Mouse (Mus musculus) heart, postnatal 10 days (tissue): ENCODE data around the gene 1700123O20Rik. TPM values are rescaled to one million over a fixed set of nuclear protein-coding genes. Genes with fewer than 3 reads are reported as not detected.

ENCODE experiments used
- DNase-seq, 2 experiments: peaks; one replicate each; pipeline ENCODE4 v3.0.0; 2021
- intact Hi-C: fragments of 180-260 bp; cut with DNase I; formaldehyde crosslinking; loops from one replicate; pipeline ENCODE4 v1.15.1; 2025
- total RNA-seq, 2 experiments: library from RNA; stranded (reverse); gene quantifications; 2 replicates each; pipeline ENCODE4 v1.2.3; 2021

The 1700123O20Rik gene
- total RNA-seq, 2 experiments from 2014 or later, result 19.8 to 21.9 TPM

DNA sequence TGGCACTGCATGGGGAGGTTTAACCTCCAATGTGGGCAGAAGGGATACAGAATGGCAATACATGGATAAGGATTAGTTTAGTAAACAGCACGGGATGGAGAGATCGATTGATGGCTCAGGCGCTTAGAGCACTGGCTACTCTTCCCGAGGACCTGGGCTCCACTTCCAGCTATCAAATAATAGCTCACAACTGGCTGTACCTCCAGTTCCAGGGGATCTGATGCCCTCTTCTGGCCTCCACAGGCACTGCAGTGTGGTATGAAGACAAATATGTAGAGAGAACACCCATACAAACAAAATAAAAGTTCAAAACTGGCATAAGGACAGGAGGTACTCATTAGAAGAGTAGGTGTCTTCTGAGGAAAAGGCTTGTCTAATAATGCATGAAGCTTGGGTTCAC is 16.6 kb upstream of the 1700123O20Rik start:
- peak; percentile 47 to 73 for DNase-seq
- intact Hi-C loops, result no loop called here

DNA sequence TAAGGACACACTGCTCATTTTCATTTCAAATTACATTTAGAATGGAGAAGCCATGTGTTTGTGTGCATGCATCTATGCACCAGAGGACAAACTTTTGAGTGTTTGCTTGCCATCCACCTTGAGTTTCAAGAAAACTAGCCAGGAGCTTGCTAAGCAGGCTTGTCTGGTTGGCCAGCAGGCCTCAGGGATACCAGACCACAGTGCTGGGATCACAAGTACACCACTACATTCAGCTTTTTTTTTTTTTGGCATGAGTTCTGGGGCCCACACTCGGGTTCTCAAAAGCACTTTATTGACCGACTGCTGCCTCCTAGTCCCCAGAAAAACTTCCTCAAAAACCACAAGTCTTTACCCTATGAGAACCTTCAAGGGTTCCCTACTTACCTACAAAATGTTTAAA is 11.7 kb upstream of the 1700123O20Rik start:
- DNase-seq, result no peak
- intact Hi-C loops, result no loop called here

GRCm38 (mm10) chr14:54676290-54676689 is 9.7 kb upstream of the 1700123O20Rik start:
- intact Hi-C loops, result no loop called here
- DNase-seq, result no peak

- intact Hi-C loops, result no loop called here
- DNase-seq, result no peak
Measured at GRCm38 (mm10) chr14:54678657-54679304, 7.2 kb upstream of the 1700123O20Rik start.

- intact Hi-C loops, result no loop called here
- DNase-seq, result no peak
Measured at GRCm38 (mm10) chr14:54682396-54682795, 3.6 kb upstream of the 1700123O20Rik start.

DNA sequence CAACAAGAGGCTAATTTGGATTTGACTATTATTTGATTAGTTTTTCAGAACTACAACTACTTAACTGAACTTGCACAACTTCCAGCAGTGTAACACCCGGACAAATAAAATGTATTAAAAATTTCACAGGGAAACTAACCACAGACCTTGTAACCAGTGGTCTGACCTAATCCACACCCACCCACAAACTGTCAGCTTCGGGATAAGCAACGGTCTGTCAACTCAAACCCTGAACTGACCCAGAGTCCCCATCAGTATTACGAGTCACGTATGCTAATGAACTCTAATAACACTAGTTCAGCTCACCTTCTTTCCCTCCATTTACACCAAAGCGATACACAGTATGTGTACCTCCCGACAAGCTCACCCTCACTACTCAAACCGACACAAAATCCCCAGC is 545 bp upstream of the 1700123O20Rik start:
- intact Hi-C loops, result loop anchor here (5.0 kb wide), 1 partner anchor 33 kb away; no protein-coding TSS in a partner anchor
- no peak for DNase-seq

GRCm38 (mm10) chr14:54686522-54687143 is 617 bp downstream of the 1700123O20Rik start, which contains the start of gene Acin1:
Acin1 (minus strand) TSS chr14:54686931.
- intact Hi-C loops, result loop anchor here (5.0 kb wide), 1 partner anchor 34 kb away; no protein-coding TSS in a partner anchor
- peak; percentile 100 for DNase-seq

- intact Hi-C loops, result loop anchor here (5.0 kb wide), 1 partner anchor 35 kb away; no protein-coding TSS in a partner anchor
- DNase-seq, result no peak
Measured at GRCm38 (mm10) chr14:54687251-54687650, 1.2 kb downstream of the 1700123O20Rik start.

- no peak for DNase-seq
- intact Hi-C loops, result no loop called here
Measured at GRCm38 (mm10) chr14:54695042-54695441, 9.0 kb downstream of the 1700123O20Rik start.

GRCm38 (mm10) chr14:54696752-54697151 is 10.7 kb downstream of the 1700123O20Rik start:
- no peak for DNase-seq
- intact Hi-C loops, result no loop called here

DNA sequence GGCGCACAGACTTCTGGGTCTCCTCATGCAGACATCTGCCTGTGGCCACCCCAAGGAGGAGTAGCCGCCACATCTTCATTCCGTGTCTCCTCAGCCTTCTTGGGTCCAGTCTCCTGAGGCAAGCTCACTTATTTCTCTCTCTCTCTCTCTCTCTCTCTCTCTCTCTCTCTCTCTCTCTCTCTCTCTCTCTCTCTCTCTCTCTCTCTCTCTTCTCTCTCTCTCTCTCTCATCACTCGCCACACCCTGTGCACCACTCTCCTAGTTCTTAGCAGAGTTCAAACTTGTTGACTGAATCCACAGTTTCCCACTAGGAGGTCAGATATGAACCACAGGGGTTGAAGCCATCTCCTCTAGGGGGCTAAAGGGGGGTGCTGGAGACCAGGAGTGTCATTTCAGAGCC is 12.7 kb downstream of the 1700123O20Rik start, which contains the start of gene Gm29776:
TSS of gene Gm29776 (minus strand) at position 101 of the 400 bp plus-strand sequence.
- intact Hi-C loops, result no loop called here
- no peak for DNase-seq

DNA sequence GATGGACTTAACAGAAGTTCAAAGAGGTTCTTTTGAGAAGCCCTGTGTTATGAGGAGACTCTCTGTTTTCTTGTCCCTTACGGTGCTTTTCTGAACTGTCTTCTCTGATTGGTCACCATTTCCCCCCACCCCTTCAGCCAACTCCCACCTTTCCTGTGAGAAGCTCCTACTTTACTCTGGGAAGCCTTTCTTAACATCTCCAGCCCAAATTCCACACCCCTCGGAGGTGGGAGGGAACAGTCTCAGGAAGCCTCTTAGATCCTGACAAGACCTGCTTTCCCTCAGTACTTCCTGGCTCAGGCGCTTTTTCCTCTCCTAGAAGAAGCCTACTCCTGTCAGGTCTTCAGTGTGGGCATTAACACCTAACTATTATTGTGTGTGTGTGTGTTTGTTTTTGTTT is 13.6 kb downstream of the 1700123O20Rik start:
- no peak for DNase-seq
- intact Hi-C loops, result no loop called here

DNA sequence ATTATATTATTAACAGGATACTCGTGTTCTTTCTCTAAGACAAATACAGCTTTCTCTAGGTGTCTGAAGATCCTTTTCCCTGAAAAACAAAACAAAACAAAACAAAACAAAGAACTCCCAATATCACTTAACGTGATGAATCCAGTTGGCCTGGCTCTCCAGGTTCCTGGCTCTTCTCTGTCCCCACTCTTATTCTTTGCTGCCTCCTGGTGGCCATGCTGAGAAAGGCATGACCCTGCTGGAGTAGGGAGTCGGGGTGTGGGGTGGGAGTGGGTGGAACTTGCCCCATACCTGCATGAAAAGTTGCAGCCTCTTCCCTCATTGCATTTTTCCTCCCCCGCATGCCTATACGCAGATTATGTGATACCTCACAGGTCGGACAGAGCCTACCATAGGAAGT is 15.3 kb downstream of the 1700123O20Rik start:
- intact Hi-C loops, result loop anchor here (1.0 kb wide), 1 partner anchor 50 kb away; no protein-coding TSS in a partner anchor
- peak; percentile 85 to 92 for DNase-seq

DNA sequence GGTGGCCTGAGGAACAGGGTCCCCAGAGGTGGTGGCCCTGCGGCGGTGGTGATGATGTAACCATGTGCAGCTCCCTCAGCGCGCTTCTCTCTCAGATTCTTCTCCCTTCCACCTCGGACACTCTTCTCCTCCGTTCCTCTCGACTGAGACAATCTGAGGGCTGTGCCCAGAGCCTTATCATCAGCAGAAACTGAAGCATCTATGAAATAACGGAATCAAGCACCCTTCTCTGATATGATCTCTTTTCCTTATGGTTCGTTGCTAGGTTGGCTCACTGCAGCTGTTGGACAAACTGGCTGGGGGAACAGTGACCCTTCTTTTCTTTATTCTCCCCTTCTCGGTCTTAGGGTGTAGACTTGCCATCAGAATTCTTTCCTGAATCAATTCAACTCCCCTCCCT is 17.2 kb downstream of the 1700123O20Rik start:
- intact Hi-C loops, result no loop called here
- DNase-seq, result no peak

DNA sequence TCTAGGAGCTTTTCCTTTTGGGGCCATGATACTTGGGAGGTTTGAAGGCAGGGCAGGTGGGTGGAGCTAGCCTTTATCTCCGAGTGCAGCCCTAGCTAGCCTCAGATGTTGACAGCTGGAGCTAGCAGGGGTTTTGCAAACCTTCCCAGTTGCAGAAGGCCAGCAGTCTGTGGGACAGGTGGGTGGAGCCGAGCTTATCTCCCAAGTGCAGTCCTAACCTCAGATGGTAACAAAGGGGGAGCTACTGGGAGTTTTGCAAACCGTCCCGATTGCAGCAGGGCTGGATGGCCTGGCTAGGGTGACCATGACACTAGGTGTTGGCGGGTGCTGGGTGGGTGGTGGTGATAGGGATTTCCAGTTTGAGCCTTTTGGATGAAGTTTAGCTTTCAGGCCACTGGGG is 19.8 kb downstream of the 1700123O20Rik start:
- peak in 1 of 2 experiments; percentile 15 for DNase-seq
- intact Hi-C loops, result no loop called here

GRCm38 (mm10) chr14:54706589-54707320 is 20.7 kb downstream of the 1700123O20Rik start:
- DNase-seq, result peak in 1 of 2 experiments; percentile 18
- intact Hi-C loops, result no loop called here

GRCm38 (mm10) chr14:54709054-54709453 is 23.0 kb downstream of the 1700123O20Rik start:
- intact Hi-C loops, result no loop called here
- DNase-seq, result no peak

DNA sequence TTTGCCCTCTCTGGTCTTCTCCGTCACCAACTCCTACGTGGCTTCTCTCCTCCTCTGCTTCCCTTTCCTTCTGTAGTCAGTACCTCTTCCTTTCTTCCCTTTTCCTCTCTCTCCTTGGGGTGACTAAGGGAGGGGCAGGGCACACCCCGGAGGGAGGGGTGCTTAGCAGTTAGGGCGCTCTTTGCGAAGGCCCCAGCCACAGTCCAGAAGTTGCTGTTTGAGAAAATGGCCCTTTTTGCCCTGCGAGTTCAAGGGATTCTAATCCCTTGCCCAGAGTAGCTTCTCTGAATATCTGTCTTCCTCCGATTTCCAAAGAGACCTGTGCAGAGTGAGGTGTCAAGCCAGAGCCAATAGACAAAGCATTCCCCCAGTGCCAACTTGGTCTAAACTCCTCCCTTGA is 26.1 kb downstream of the 1700123O20Rik start, which contains the start of gene Cebpe:
TSS of gene Cebpe (minus strand) at position 101 of the 400 bp plus-strand sequence.
- intact Hi-C loops, result no loop called here
- DNase-seq, result no peak

DNA sequence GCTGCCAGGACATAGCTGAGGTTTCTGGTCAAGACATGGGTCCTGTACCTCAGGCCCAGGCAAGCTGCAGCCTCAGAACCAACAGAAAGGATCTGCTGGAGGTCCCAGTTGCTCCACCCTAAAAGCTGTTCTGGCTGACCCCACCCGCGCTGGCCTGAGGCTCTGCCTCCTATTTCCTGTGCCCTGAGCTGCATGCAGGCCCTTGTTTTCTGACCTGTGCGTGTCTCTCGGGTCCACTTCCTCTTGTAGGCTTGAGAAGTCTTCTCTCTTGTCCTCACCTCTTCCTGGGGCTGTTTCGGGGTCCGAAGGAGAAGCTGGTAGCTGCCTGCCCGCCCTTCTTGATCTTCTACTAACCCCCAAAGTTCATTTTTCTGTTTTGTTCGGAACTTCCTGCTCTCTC is 26.8 kb downstream of the 1700123O20Rik start:
- intact Hi-C loops, result no loop called here
- peak in 1 of 2 experiments; percentile 32 for DNase-seq

GRCm38 (mm10) chr14:54714121-54714520 is 28.1 kb downstream of the 1700123O20Rik start:
- peak; percentile 80 to 81 for DNase-seq
- intact Hi-C loops, result loop anchor here (1.0 to 2.0 kb wide), 3 partner anchors 72 to 146 kb away; no protein-coding TSS in a partner anchor

DNA sequence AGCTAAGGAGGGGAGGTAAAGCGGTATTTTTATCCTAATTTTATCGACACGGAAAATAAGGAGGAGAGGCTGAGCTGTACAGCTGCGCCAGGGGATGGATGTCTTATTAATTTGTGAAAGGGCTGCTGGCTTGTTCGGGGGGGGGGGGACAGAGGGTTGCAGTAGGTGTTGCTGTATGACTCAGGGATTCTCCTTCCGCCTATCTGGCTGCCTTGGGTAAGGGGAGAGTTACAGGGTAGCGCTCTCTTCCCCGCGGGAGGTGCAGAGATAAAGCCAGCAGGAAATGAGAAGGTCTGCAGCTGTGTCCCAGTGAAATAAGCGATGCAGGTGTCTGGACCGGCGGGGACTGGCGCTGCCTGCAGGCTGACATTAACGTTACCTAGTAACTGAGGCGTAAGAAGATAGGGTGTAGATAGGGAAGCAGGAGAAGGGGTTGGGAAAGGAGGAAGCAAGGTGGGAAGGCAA is 28.6 kb downstream of the 1700123O20Rik start:
- DNase-seq, result no peak
- intact Hi-C loops, result loop anchor here (1.0 to 2.0 kb wide), 3 partner anchors 72 to 146 kb away; no protein-coding TSS in a partner anchor
